Comparison of ENCODE assay signal across 9 mouse cellular contexts in genomic region chr12:61175331-61175730, GRCm38 (mm10).
DNase-seq lines count a peak whose midpoint lies in the region; ATAC-seq lines count a peak whose summit lies in the region.
"Had no signal": no experiment of that assay in that cellular context is flagged by ENCODE, and none has a peak within 500 bp of the region (broad histone marks: within the 10 kb centered on the region; RNA-seq: fewer than 3 reads in every experiment).

No protein-coding gene starts in this region.

- H3K4me2 ChIP-seq in liver, embryonic 11.5 days = no peak overlapping the region
- H3K4me2 ChIP-seq: midbrain, embryonic 11.5 days had no signal

- no peak overlapping the region for H3K4me3 ChIP-seq in liver, embryonic 11.5 days (ENCODE audit: low read depth, low read length)

- H3K9me3 ChIP-seq in liver, embryonic 11.5 days (ENCODE audit: control insufficient read depth, low read length) = no peaks in the 10 kb centered on the region

- no peaks in the 10 kb centered on the region for H3K27me3 ChIP-seq in liver, embryonic 11.5 days (replicated peaks; ENCODE audit: control insufficient read depth, insufficient read depth, low read length)

- WGBS in liver, embryonic 11.5 days = 57% methylated on average over 4 of the region's 4 CpGs

- H3K27ac ChIP-seq in liver, embryonic 11.5 days (ENCODE audit: low read depth, low read length) = no peak overlapping the region

- H3K36me3 ChIP-seq in liver, embryonic 11.5 days (ENCODE audit: control insufficient read depth, insufficient read depth, low read length) = no peaks in the 10 kb centered on the region

- no peaks in the 10 kb centered on the region for H3K4me1 ChIP-seq in liver, embryonic 11.5 days (replicated peaks; ENCODE audit: control insufficient read depth, insufficient read depth, low read length)

- H3K9ac ChIP-seq in liver, embryonic 11.5 days (ENCODE audit: low read depth, low read length) = no peak overlapping the region

- peak; percentile 18 to 48 for DNase-seq in adrenal gland, postnatal 36 days
- no peak for DNase-seq in adrenal gland, adult 2 months
- DNase-seq in liver (peak; percentile 15), NIH3T3 (ENCODE audit: low read depth) (peak; percentile 53)
- no peak for DNase-seq in liver, embryonic 11.5 days (ENCODE audit: low spot score)
- DNase-seq in hindlimb bud, embryonic 11.5 days (ENCODE audit: extremely low spot score, low read depth, low spot score) = peak; percentile 14
- no peak for DNase-seq in c-Kit-positive CD71-positive TER-119-positive erythroid progenitor cells, embryonic 14.5 days (ENCODE audit: low spot score)
- no peak for DNase-seq in layer of hippocampus, adult 9-11 months

- ATAC-seq in liver, embryonic 11.5 days (replicated peaks; ENCODE audit: low FRiP score) = no peak

Comparison
In these comparisons a context has a peak if more than half of its experiments do, and no peak if none do; other contexts are left out.
1. DNase-seq: peak in adrenal gland, postnatal 36 days (2 of 2), liver (single experiment), NIH3T3 (single experiment) and hindlimb bud, embryonic 11.5 days (single experiment); none in adrenal gland, adult 2 months (single experiment), liver, embryonic 11.5 days (single experiment), c-Kit-positive CD71-positive TER-119-positive erythroid progenitor cells, embryonic 14.5 days (single experiment) and layer of hippocampus, adult 9-11 months (single experiment).